In genomic region chr14:25686983-25687901, GRCm38 (mm10) we compare ENCODE assay signal across 16 mouse cellular contexts. TPM values are rescaled to one million over a fixed set of nuclear protein-coding genes. Genes with fewer than 3 reads are reported as not detected.
A peak's percentile ranks its signal among the peaks of the same experiment; 100 is the strongest.
DNase-seq lines count a peak whose midpoint lies in the region; ATAC-seq and TF ChIP-seq lines count a peak whose summit lies in the region.
"Had no signal": no experiment of that assay in that cellular context is flagged by ENCODE, and none has a peak within 500 bp of the region (broad histone marks: within the 10 kb centered on the region; RNA-seq: fewer than 3 reads in every experiment).

No protein-coding gene starts in this region.

- no peak for DNase-seq in liver, embryonic 11.5 days (ENCODE audit: low spot score)
- peak in 1 of 2 experiments; percentile 60 for DNase-seq in heart, adult 2 months
- no peak for DNase-seq in adrenal gland, postnatal 36 days
- no peak for DNase-seq in left cerebral cortex, postnatal 14 days (ENCODE audit: low spot score in 2 of 2)
- no peak for DNase-seq in forebrain, embryonic 14.5 days (ENCODE audit: low spot score)
- DNase-seq: cerebellum, adult 2 months; right cerebral cortex, postnatal 14 days; thymus, adult 18-20 months had no signal

- TF ChIP-seq EP300 in heart, adult 2 months (IDR thresholded peaks at IDR 0.05; ENCODE audit: insufficient read depth, low read depth, low read length), result 0 out of 2 replicates have a peak, but pooled peaks have one; percentile 23

- no peak overlapping the region for H3K4me3 ChIP-seq in liver, embryonic 16.5 days (ENCODE audit: low read depth, low read length)
- H3K4me3 ChIP-seq in liver, embryonic 11.5 days (ENCODE audit: low read depth, low read length), result no peak overlapping the region
- no peak overlapping the region for H3K4me3 ChIP-seq in heart, adult 2 months
- H3K4me3 ChIP-seq in heart, embryonic 16.5 days (ENCODE audit: low read length), result no peak overlapping the region
- H3K4me3 ChIP-seq in forebrain, embryonic 14.5 days (ENCODE audit: low read depth, low read length), result no peak overlapping the region
- H3K4me3 ChIP-seq: embryonic facial prominence, embryonic 15.5 days; limb, embryonic 12.5 days; neural tube, embryonic 12.5 days had no signal

- peaks cover 5% of the 10 kb centered on the region for H3K4me1 ChIP-seq in liver, embryonic 16.5 days (ENCODE audit: control insufficient read depth, low read depth, low read length)
- peaks cover 6% of the 10 kb centered on the region; the same call in 1 of the 2 replicates for H3K4me1 ChIP-seq in liver, embryonic 11.5 days (replicated peaks; ENCODE audit: control insufficient read depth, insufficient read depth, low read length)
- H3K4me1 ChIP-seq in heart, adult 2 months (ENCODE audit: control insufficient read depth, insufficient read depth, low read length), result peaks cover 1% of the 10 kb centered on the region; the same call in 1 of the 2 replicates
- peaks cover 23% of the 10 kb centered on the region for H3K4me1 ChIP-seq in heart, embryonic 16.5 days (ENCODE audit: control insufficient read depth, insufficient read depth, low read length)
- H3K4me1 ChIP-seq in forebrain, embryonic 14.5 days (ENCODE audit: control insufficient read depth, insufficient read depth, low read length), result no peaks in the 10 kb centered on the region
- H3K4me1 ChIP-seq: embryonic facial prominence, embryonic 15.5 days; neural tube, embryonic 12.5 days had no signal

- no peak overlapping the region for H3K4me2 ChIP-seq in liver, embryonic 16.5 days (ENCODE audit: low read depth, low read length)
- H3K4me2 ChIP-seq in liver, embryonic 11.5 days, result no peak overlapping the region
- H3K4me2 ChIP-seq in heart, embryonic 16.5 days (ENCODE audit: low read depth, low read length), result no peak overlapping the region
- no peak overlapping the region for H3K4me2 ChIP-seq in forebrain, embryonic 14.5 days (ENCODE audit: low read length)
- H3K4me2 ChIP-seq: embryonic facial prominence, embryonic 15.5 days; limb, embryonic 12.5 days; neural tube, embryonic 12.5 days had no signal

- intact Hi-C loops in heart, adult 2 months (cut with DNase I), result no loop called here
- intact Hi-C loops in left cerebral cortex, postnatal 14 days (cut with DNase I), result no loop called here

- no peaks in the 10 kb centered on the region for H3K79me2 ChIP-seq in heart, adult 2 months (replicated peaks; ENCODE audit: control insufficient read depth, insufficient read depth, low read length)

- no peak overlapping the region for H3K9ac ChIP-seq in liver, embryonic 16.5 days (ENCODE audit: low read depth, low read length)
- no peak overlapping the region for H3K9ac ChIP-seq in liver, embryonic 11.5 days (ENCODE audit: low read depth, low read length)
- H3K9ac ChIP-seq in heart, adult 2 months (ENCODE audit: low read depth, low read length), result no peak overlapping the region
- H3K9ac ChIP-seq in heart, embryonic 16.5 days (ENCODE audit: low read length), result peak overlapping the region; percentile 7
- no peak overlapping the region for H3K9ac ChIP-seq in forebrain, embryonic 14.5 days (ENCODE audit: low read length)
- H3K9ac ChIP-seq: embryonic facial prominence, embryonic 15.5 days; limb, embryonic 12.5 days; neural tube, embryonic 12.5 days had no signal

- ATAC-seq in liver, embryonic 16.5 days (ENCODE audit: low read depth), result peak; percentile 58; the same call in 1 of the 2 replicates
- no peak for ATAC-seq in liver, embryonic 11.5 days (replicated peaks; ENCODE audit: low FRiP score)
- ATAC-seq in heart, embryonic 16.5 days (replicated peaks; ENCODE audit: extremely low read depth, insufficient read depth, low FRiP score), result peak; percentile 92
- ATAC-seq in megakaryocyte progenitor cell, adult 5-6 weeks (replicated peaks; ENCODE audit: poor library complexity), result peak; percentile 37; the same call in 1 of the 2 replicates
- no peak for ATAC-seq in forebrain, embryonic 14.5 days
- ATAC-seq: hindbrain, embryonic 16.5 days had no signal

- H3K27ac ChIP-seq in liver, embryonic 16.5 days (ENCODE audit: low read length), result no peak overlapping the region
- H3K27ac ChIP-seq in liver, embryonic 11.5 days (ENCODE audit: low read depth, low read length), result no peak overlapping the region
- peak overlapping the region; percentile 82 for H3K27ac ChIP-seq in heart, adult 2 months
- peak overlapping the region; percentile 97 for H3K27ac ChIP-seq in heart, embryonic 16.5 days (ENCODE audit: low read length)
- no peak overlapping the region for H3K27ac ChIP-seq in forebrain, embryonic 14.5 days (ENCODE audit: low read depth, low read length)
- H3K27ac ChIP-seq: embryonic facial prominence, embryonic 15.5 days; limb, embryonic 12.5 days; neural tube, embryonic 12.5 days had no signal

- no peaks in the 10 kb centered on the region for H3K36me3 ChIP-seq in liver, embryonic 16.5 days (ENCODE audit: control insufficient read depth, insufficient read depth)
- no peaks in the 10 kb centered on the region for H3K36me3 ChIP-seq in liver, embryonic 11.5 days (ENCODE audit: control insufficient read depth, insufficient read depth, low read length)
- H3K36me3 ChIP-seq in heart, adult 2 months (ENCODE audit: control insufficient read depth, insufficient read depth, low read length), result no peaks in the 10 kb centered on the region
- no peaks in the 10 kb centered on the region for H3K36me3 ChIP-seq in heart, embryonic 16.5 days (ENCODE audit: control insufficient read depth, insufficient read depth)
- no peaks in the 10 kb centered on the region for H3K36me3 ChIP-seq in forebrain, embryonic 14.5 days (ENCODE audit: control insufficient read depth, insufficient read depth, low read length)
- H3K36me3 ChIP-seq: embryonic facial prominence, embryonic 15.5 days; limb, embryonic 12.5 days; neural tube, embryonic 12.5 days had no signal

- no peaks in the 10 kb centered on the region for H3K27me3 ChIP-seq in liver, embryonic 16.5 days (ENCODE audit: control insufficient read depth, insufficient read depth, low read depth, low read length)
- no peaks in the 10 kb centered on the region for H3K27me3 ChIP-seq in liver, embryonic 11.5 days (replicated peaks; ENCODE audit: control insufficient read depth, insufficient read depth, low read length)
- H3K27me3 ChIP-seq in heart, adult 2 months (ENCODE audit: control insufficient read depth, insufficient read depth, low read length), result no peaks in the 10 kb centered on the region
- no peaks in the 10 kb centered on the region for H3K27me3 ChIP-seq in heart, embryonic 16.5 days (ENCODE audit: control insufficient read depth, insufficient read depth, low read length)
- no peaks in the 10 kb centered on the region for H3K27me3 ChIP-seq in forebrain, embryonic 14.5 days (replicated peaks; ENCODE audit: control insufficient read depth, insufficient read depth, low read length)
- H3K27me3 ChIP-seq: embryonic facial prominence, embryonic 15.5 days; limb, embryonic 12.5 days; neural tube, embryonic 12.5 days had no signal

- TF ChIP-seq CTCF in heart, adult 2 months (IDR thresholded peaks at IDR 0.05), result no peak

- TF ChIP-seq POLR2A in heart, adult 2 months (IDR thresholded peaks at IDR 0.05; ENCODE audit: insufficient read depth, low read depth, low read length), result no peak

- WGBS in liver, embryonic 16.5 days (ENCODE audit: insufficient replicate concordance), result 61% methylated on average over 10 of the region's 10 CpGs
- 77% methylated on average over 10 of the region's 10 CpGs for WGBS in liver, embryonic 11.5 days
- WGBS in heart, adult 2 months, result 58% methylated on average over 10 of the region's 10 CpGs
- WGBS in heart, embryonic 16.5 days, result 54% methylated on average over 10 of the region's 10 CpGs
- WGBS in forebrain, embryonic 14.5 days, result 83% methylated on average over 10 of the region's 10 CpGs

- H3K9me3 ChIP-seq in liver, embryonic 16.5 days (replicated peaks; ENCODE audit: control insufficient read depth, low read length), result no peaks in the 10 kb centered on the region
- no peaks in the 10 kb centered on the region for H3K9me3 ChIP-seq in liver, embryonic 11.5 days (ENCODE audit: control insufficient read depth, low read length)
- H3K9me3 ChIP-seq in heart, embryonic 16.5 days (replicated peaks; ENCODE audit: control insufficient read depth, low read length), result no peaks in the 10 kb centered on the region
- no peaks in the 10 kb centered on the region for H3K9me3 ChIP-seq in forebrain, embryonic 14.5 days (replicated peaks; ENCODE audit: control insufficient read depth, low read length)
- H3K9me3 ChIP-seq: embryonic facial prominence, embryonic 15.5 days; limb, embryonic 12.5 days; megakaryocyte, embryonic 14.5 days; neural tube, embryonic 12.5 days had no signal

RNA-seq across cellular contexts. Expression of gene Ppif, which starts 6.7 kb away (rescaled TPM):
- polyA plus RNA-seq in liver, embryonic 16.5 days (2015; fragmentation: Nextera tagmentation; extraction: Ambion mirVana), result 20.5 and 26.0 TPM in 2 replicates
- polyA plus RNA-seq in liver, embryonic 11.5 days (2014; fragmentation: Nextera tagmentation; extraction: Ambion mirVana), result 96.3 and 97.0 TPM in 2 replicates
- 100 to 1,000 TPM; 244 to 288 TPM for total RNA-seq in heart, adult 2 months (2021)
- 487 and 529 TPM in 2 replicates for polyA plus RNA-seq in heart, adult 2 months (2012; rRNA removed)
- polyA plus RNA-seq in heart, embryonic 16.5 days (2015; fragmentation: Nextera tagmentation; extraction: Ambion mirVana), result 118 and 121 TPM in 2 replicates
- total RNA-seq in megakaryocyte progenitor cell, adult 5-6 weeks (2015), result 87.8 and 114 TPM in 2 replicates
- 20.4 and 31.9 TPM in 2 replicates for total RNA-seq in megakaryocyte progenitor cell, adult 5-6 weeks (2017)
- 10 to 100 TPM; 24.4 to 27.7 TPM for total RNA-seq in adrenal gland, postnatal 36 days (2021)
- 10 to 100 TPM; 23.5 to 25.2 TPM for total RNA-seq in left cerebral cortex, postnatal 14 days (2021)
- polyA plus RNA-seq in forebrain, embryonic 14.5 days (2014; fragmentation: Nextera tagmentation; extraction: Ambion mirVana), result 25.3 and 28.2 TPM in 2 replicates

Comparison
In these comparisons a context has a peak if more than half of its experiments do, and no peak if none do; other contexts are left out.
1. ATAC-seq: peak in liver, embryonic 16.5 days (single experiment), heart, embryonic 16.5 days (single experiment) and megakaryocyte progenitor cell, adult 5-6 weeks (single experiment); none in liver, embryonic 11.5 days (single experiment) and forebrain, embryonic 14.5 days (single experiment).
2. H3K27ac ChIP-seq: peak in heart, adult 2 months (single experiment) and heart, embryonic 16.5 days (single experiment); none in liver, embryonic 16.5 days (single experiment), liver, embryonic 11.5 days (single experiment) and forebrain, embryonic 14.5 days (single experiment).